Mouse (Mus musculus) midbrain, embryonic 15.5 days (tissue): ENCODE results near the gene Tmtc1. TPM values are rescaled to one million over a fixed set of nuclear protein-coding genes. Genes with fewer than 3 reads are reported as not detected.

Source experiments
- ATAC-seq: fragments of 200-750 bp; cut with Nextera tagmentation; replicated peaks from 2 replicates; pipeline ENCODE4 v1.8.0; 2017; ENCODE audit warnings: moderate TSS enrichment
- H3K27ac ChIP-seq: fragments of 300-500 bp; sonication (generic); 2 replicates; pipeline ENCODE4 v1.5.1; 2015; ENCODE audit warnings: mild to moderate bottlenecking, inconsistent platforms
- H3K27me3 ChIP-seq: fragments of 300-500 bp; sonication (generic); replicated peaks from 2 replicates; pipeline ENCODE4 v1.6.1; 2015; ENCODE audit warnings: inconsistent platforms
- H3K36me3 ChIP-seq: fragments of 300-500 bp; sonication (generic); replicated peaks from 2 replicates; pipeline ENCODE4 v1.6.1; 2015; ENCODE audit warnings: inconsistent platforms
- H3K4me1 ChIP-seq: fragments of 300-500 bp; sonication (generic); 2 replicates; pipeline ENCODE4 v1.6.1; 2015; ENCODE audit warnings: inconsistent platforms
- H3K4me2 ChIP-seq: fragments of 300-500 bp; sonication (generic); 2 replicates; pipeline ENCODE4 v1.6.1; 2015; ENCODE audit warnings: inconsistent platforms, mild to moderate bottlenecking, moderate library complexity
- H3K4me3 ChIP-seq: fragments of 300-500 bp; sonication (generic); 2 replicates; pipeline ENCODE4 v1.5.1; 2015; ENCODE audit warnings: mild to moderate bottlenecking, inconsistent platforms
- H3K9ac ChIP-seq: fragments of 300-500 bp; sonication (generic); 2 replicates; pipeline ENCODE4 v1.6.1; 2015; ENCODE audit warnings: mild to moderate bottlenecking, inconsistent platforms
- H3K9me3 ChIP-seq: fragments of 300-500 bp; sonication (generic); 2 replicates; pipeline ENCODE4 v1.6.1; 2016; ENCODE audit warnings: inconsistent platforms
- whole genome bisulfite sequencing: fragments of 180-500 bp; shearing (Covaris S2); methylation state at CpG from one replicate; pipeline ENCODE4 v1.1.7; 2015; ENCODE audit warnings: mixed read lengths; 5-methylcytosine and 5-hydroxymethylcytosine counted together
- polyA plus RNA-seq: library from polyadenylated mRNA; unstranded; fragments of >200 nt; fragmentation: Nextera tagmentation; extraction: Ambion mirVana; gene quantifications from 2 replicates; pipeline ENCODE4 v1.2.1, GENCODE M21; 2015

The Tmtc1 gene
- polyA plus RNA-seq, 1 experiment from 2014 or later, result 2.3 TPM

DNA sequence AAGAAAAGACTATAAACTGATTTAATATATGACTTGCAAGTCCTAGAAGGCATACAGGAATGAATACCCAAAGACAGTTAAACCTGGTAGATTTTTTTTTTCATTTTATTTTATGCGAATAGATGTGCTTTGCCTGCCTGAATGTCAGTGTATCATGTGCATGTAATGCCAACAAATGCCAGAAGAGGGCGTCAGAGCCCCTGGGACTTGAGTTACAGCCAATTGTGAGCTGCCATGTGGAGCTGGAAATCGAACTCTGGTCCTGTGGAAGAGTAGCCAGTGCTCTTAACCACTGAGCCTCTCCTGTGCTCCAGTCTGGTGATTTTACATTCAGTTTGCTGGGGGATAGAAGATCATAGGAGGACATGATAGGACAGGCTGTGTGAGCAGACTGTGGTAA lies 4.0 kb upstream of the Tmtc1 start:
- Histone ChIP-seq H3K9ac (no peak overlapping the region), H3K4me2 (no peak overlapping the region), H3K4me3 (no peak overlapping the region), H3K36me3 (no peaks in the 10 kb centered on the region), H3K4me1 (peaks cover 12% of the 10 kb centered on the region), H3K9me3 (no peaks in the 10 kb centered on the region), H3K27ac (no peak overlapping the region), H3K27me3 (no peaks in the 10 kb centered on the region; the same call in 1 of the 2 replicates)
- ATAC-seq, result no peak
- WGBS, result 65% methylated on average over 3 of the region's 3 CpGs

DNA sequence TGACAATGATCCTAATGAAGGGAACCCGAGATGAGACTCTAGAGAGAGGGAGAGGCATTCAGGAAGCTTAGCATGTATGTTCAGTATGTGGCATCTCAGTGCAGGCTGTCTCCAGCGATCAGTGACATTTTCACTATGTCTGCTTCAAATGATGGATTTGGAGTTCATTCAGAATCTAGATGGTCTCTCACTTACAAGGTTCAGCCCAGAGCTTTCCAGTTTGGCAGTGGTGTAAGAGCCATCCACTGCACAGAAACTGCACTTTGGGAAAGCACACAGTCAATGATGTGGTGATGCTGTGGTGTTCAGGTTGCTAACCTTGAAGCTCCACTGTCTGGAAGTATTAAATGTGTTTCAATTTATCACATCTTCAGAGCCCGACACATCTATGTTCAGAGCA lies 1.9 kb upstream of the Tmtc1 start:
- Histone ChIP-seq H3K9ac (no peak overlapping the region), H3K27ac (no peak overlapping the region), H3K36me3 (no peaks in the 10 kb centered on the region), H3K27me3 (peaks cover 10% of the 10 kb centered on the region; the same call in 1 of the 2 replicates), H3K4me2 (no peak overlapping the region), H3K4me1 (peaks cover 30% of the 10 kb centered on the region), H3K9me3 (no peaks in the 10 kb centered on the region), H3K4me3 (no peak overlapping the region)
- no peak for ATAC-seq
- WGBS, result 62% methylated on average over 3 of the region's 3 CpGs

DNA sequence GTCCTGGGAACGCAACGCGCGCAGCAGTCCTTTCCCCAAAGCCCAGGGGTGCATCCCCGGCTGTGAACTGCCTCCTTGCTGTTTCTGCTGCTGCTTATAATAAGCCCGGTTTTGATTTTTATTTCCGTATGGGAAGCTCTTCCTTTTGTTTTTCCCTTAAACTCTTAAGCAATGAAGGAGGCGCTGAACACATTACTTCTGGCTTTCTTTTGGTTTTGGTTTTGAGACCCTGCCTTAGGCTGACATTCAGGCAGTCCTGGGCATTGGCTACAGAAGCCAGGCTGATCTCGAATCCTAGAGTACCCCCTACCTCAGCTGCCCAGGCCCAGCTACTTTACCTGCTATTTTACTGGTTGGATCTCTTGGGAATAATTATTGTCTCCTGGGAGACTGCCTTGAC lies 607 bp upstream of the Tmtc1 start:
- Histone ChIP-seq H3K9ac (peak overlapping the region; percentile 62), H3K36me3 (no peaks in the 10 kb centered on the region), H3K9me3 (no peaks in the 10 kb centered on the region), H3K27ac (peak overlapping the region; percentile 76; the same call in 1 of the 2 replicates), H3K4me3 (peak overlapping the region; percentile 76), H3K4me2 (peak overlapping the region; percentile 83), H3K27me3 (peaks cover 17% of the 10 kb centered on the region; the same call in 1 of the 2 replicates), H3K4me1 (peaks cover 30% of the 10 kb centered on the region)
- no peak for ATAC-seq
- WGBS, result 5% methylated on average over 9 of the region's 9 CpGs

DNA sequence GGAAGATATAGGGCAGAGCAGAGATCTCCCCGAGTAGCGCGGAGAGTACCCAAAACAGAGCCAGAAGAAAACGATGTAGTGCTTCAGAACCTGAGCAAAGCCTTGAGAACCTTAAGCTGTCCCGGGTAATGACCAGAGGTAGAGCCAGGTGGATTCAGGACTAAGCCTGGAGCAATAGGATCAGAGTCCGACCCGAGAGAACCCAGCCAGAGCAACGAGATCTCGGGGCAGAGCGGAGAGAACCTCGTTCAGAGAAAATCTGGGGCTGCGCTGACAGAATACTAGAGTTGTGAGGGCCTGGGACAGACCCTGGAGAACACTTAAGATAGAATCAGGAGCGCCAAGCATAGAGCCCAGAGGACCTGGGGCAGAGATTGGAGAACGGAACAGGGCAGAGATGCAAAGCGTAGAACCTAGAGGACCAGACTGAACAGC lies 881 bp downstream of the Tmtc1 start:
- Histone ChIP-seq H3K9ac (peak overlapping the region; percentile 62), H3K4me2 (peak overlapping the region; percentile 83), H3K27me3 (peaks cover 17% of the 10 kb centered on the region; the same call in 1 of the 2 replicates), H3K4me1 (peaks cover 30% of the 10 kb centered on the region), H3K27ac (peak overlapping the region; percentile 30; the same call in 1 of the 2 replicates), H3K9me3 (no peaks in the 10 kb centered on the region), H3K4me3 (peak overlapping the region; percentile 76), H3K36me3 (no peaks in the 10 kb centered on the region)
- 3% methylated on average over 15 of the region's 15 CpGs for WGBS
- ATAC-seq, result peak; percentile 15; the same call in 1 of the 2 replicates

DNA sequence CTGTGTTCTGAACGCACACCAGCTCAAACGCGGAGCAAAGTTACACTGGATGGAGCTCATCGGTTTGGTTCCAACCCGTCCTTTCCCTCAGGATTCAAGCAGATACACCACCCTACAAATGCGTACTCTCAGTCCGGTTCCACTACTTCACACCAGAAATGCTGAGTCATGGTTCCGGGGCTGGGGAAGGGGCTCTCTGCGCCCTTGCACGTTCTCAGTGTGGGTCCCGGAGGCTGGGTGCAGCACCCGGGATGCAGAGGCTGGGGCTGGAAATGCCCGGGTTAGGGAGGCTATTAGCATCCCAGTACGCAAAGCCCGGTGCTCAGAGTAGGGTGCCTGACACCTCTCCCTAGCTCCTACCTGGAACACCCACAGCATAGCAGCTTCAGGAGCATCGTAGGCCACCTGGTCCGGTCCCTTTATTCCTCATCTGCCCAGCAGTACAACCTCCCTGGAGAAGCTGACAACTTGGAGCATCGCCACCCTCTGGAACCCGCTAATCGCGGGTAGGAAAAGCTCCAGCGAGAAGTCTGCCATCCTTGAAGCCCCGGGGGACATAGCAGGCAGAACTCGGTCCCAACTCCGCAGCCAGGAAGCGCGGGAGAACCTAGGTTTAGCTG lies 1.4 kb downstream of the Tmtc1 start:
- peaks cover 30% of the 10 kb centered on the region for H3K4me1 ChIP-seq
- peak overlapping the region; percentile 62 for H3K9ac ChIP-seq
- H3K4me3 ChIP-seq, result peak overlapping the region; percentile 76
- peak overlapping the region; percentile 83 for H3K4me2 ChIP-seq
- H3K27me3 ChIP-seq, result peaks cover 17% of the 10 kb centered on the region; the same call in 1 of the 2 replicates
- ATAC-seq, result 0 out of 2 replicates have a peak, but pooled peaks have one; percentile 6
- WGBS, result under 1% methylated on average over 27 of the region's 27 CpGs
- H3K27ac ChIP-seq, result peak overlapping the region; percentile 30; the same call in 1 of the 2 replicates
- no peaks in the 10 kb centered on the region for H3K9me3 ChIP-seq
- no peaks in the 10 kb centered on the region for H3K36me3 ChIP-seq

DNA sequence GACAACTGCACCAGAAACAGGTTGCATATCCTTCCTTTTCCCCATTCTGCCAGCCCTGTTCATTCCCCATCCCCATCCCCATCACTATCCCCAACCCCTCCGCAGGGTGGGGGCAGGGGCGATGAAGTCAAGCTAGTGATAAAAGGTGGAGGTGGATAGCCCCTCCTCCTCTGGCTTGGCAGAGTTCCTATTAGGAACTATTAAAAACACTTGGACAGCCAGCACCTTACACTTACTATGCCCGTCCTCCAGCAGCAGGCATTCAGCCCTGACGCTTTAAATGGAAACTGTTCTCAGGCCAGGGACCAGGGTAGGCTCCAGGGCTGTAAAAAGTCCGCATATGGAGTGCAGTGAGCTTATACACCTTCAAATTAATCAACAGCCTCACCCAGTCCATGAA lies 2.3 kb downstream of the Tmtc1 start:
- H3K4me3 ChIP-seq, result peak overlapping the region; percentile 76
- 7% methylated on average over 5 of the region's 5 CpGs for WGBS
- H3K4me1 ChIP-seq, result peaks cover 30% of the 10 kb centered on the region
- H3K27ac ChIP-seq, result no peak overlapping the region
- H3K9ac ChIP-seq, result no peak overlapping the region
- peak overlapping the region; percentile 83 for H3K4me2 ChIP-seq
- H3K36me3 ChIP-seq, result no peaks in the 10 kb centered on the region
- ATAC-seq, result no peak
- H3K27me3 ChIP-seq, result peaks cover 17% of the 10 kb centered on the region; the same call in 1 of the 2 replicates
- no peaks in the 10 kb centered on the region for H3K9me3 ChIP-seq

DNA sequence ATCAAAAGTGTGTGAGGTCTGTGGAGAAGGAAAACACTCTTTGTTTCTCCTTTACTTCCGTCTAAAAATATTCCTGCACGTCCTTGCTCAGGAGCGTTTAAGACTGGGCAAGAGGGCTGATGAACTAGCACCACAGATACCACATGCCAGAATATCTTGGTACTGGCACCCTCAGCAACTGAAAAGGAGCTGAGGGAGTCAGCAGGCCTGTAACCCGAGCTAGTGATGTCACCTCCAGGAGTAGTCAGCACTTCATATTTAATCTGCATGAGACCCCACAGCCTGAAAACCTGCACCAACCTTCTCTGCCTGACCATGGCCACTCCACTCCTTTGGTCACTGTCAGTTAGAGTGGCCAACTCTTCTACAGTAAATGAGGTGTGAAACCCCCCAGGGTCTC lies 5.1 kb downstream of the Tmtc1 start:
- H3K9me3 ChIP-seq, result no peaks in the 10 kb centered on the region
- no peak for ATAC-seq

DNA sequence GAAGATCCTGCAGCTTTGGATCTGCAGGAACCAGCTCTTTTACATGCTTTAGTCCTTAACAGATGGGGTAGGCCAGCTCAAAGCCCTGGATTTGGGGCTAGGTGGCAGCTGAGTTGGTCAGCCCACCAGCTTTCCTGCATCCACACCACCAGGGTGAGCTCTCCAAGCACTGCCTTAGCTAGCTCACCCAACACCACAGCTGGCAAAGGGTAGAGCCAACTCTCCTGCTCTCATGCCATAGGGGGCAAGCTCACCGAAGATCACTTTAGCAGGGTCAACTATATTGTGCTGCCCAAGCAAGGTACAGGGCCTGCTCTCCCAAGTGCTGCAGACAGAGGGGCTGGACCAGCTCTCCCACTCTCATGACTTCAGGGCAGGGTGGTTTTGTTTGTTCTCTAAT lies 6.6 kb downstream of the Tmtc1 start:
- peaks cover 14% of the 10 kb centered on the region; the same call in 1 of the 2 replicates for H3K27me3 ChIP-seq
- H3K9me3 ChIP-seq, result no peaks in the 10 kb centered on the region
- no peak overlapping the region for H3K27ac ChIP-seq
- no peak overlapping the region for H3K4me2 ChIP-seq
- H3K4me1 ChIP-seq, result peaks cover 12% of the 10 kb centered on the region
- no peak overlapping the region for H3K4me3 ChIP-seq
- no peak for ATAC-seq
- WGBS, result 85% methylated on average over 1 of the region's 1 CpGs
- H3K9ac ChIP-seq, result no peak overlapping the region
- H3K36me3 ChIP-seq, result no peaks in the 10 kb centered on the region

More for the DNA sequence above, 5.1 kb downstream of the Tmtc1 start:
- H3K27me3 ChIP-seq, result peaks cover 17% of the 10 kb centered on the region; the same call in 1 of the 2 replicates
- H3K4me1 ChIP-seq, result peaks cover 23% of the 10 kb centered on the region
- 74% methylated on average over 4 of the region's 4 CpGs for WGBS
- no peak overlapping the region for H3K4me3 ChIP-seq
- no peaks in the 10 kb centered on the region for H3K36me3 ChIP-seq
- no peak overlapping the region for H3K27ac ChIP-seq
- H3K4me2 ChIP-seq, result no peak overlapping the region
- no peak overlapping the region for H3K9ac ChIP-seq

DNA sequence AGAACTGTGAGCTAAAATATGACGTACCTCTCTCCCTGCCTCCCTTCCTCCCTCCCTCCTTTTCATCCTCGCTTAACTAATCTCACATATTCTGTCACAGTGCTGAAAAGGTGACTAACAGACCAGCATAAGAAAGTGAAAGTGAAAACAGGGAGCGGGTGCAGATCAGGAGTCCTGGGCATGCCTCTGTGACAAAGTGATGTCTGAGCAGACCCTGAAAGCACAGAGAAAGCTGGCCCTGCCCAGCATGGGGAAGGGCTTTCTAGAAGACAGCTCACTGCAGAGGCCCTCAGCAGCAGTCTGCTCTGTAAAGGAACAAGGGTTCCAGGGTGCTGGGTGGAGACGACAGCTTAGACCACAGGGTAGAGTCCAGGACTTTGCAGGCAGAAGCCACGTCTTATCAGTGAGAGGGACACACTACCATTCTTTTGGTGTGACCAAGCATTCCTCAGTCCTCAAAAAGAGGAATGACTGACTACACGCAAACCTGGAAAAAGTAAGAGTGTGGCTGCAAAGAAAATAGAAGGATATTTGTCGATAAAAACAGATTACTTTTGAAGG lies 7.7 kb downstream of the Tmtc1 start:
- H3K9ac ChIP-seq, result no peak overlapping the region
- 87% methylated on average over 7 of the region's 7 CpGs for WGBS
- no peak overlapping the region for H3K4me3 ChIP-seq
- H3K36me3 ChIP-seq, result no peaks in the 10 kb centered on the region
- ATAC-seq, result no peak
- H3K27me3 ChIP-seq, result 0 out of 2 replicates have a peak, but pooled peaks cover 10% of the 10 kb centered on the region
- H3K27ac ChIP-seq, result no peak overlapping the region
- H3K4me1 ChIP-seq, result peaks cover 2% of the 10 kb centered on the region; the same call in 1 of the 2 replicates
- no peaks in the 10 kb centered on the region for H3K9me3 ChIP-seq
- no peak overlapping the region for H3K4me2 ChIP-seq

DNA sequence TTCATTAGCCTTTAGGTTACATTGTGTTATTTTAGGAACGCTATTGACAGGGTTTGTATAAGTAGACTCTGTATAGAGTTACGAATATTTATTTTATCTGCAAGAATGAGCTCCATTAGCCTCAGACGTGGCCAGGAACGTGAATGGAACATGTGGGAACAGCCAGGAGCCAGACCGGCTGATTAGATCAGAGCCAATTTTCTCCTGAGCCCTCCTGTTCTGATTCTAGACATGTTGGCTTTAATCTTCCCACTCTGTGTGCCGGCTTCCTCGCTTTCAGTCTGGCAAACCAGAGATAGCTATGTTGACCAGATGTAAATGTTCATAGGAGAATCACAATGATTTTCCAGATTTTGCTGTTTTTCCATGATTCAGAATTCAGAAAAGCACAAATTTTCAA lies 22.6 kb downstream of the Tmtc1 start:
- no peaks in the 10 kb centered on the region for H3K4me1 ChIP-seq
- H3K36me3 ChIP-seq, result no peaks in the 10 kb centered on the region
- no peak overlapping the region for H3K4me3 ChIP-seq
- H3K27me3 ChIP-seq, result no peaks in the 10 kb centered on the region
- H3K27ac ChIP-seq, result no peak overlapping the region
- H3K9me3 ChIP-seq, result no peaks in the 10 kb centered on the region
- no peak overlapping the region for H3K9ac ChIP-seq
- ATAC-seq, result no peak
- WGBS, result 55% methylated on average over 7 of the region's 7 CpGs
- no peak overlapping the region for H3K4me2 ChIP-seq

DNA sequence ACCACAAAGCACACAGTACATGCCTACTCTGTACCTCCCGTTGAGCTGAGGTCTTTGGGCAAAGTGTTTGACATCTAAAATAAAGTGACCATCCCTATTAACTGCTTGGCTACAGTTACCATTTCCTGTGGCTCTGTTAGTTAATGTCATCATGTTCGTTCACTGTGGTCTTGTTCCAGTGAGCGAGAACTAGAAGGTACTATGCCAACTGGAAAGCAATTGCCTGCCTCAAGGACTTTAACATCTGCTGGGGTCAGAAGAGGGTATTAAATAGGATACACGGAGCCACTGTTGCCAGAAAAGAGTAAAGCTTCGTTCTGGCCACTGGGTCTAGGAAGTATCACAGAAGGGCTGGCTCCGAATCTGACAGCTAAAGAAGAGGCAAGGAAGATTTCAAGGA lies 23.8 kb downstream of the Tmtc1 start:
- H3K9me3 ChIP-seq, result no peaks in the 10 kb centered on the region
- no peak overlapping the region for H3K4me2 ChIP-seq
- H3K4me3 ChIP-seq, result no peak overlapping the region
- H3K36me3 ChIP-seq, result no peaks in the 10 kb centered on the region
- H3K4me1 ChIP-seq, result no peaks in the 10 kb centered on the region
- no peak for ATAC-seq
- H3K27me3 ChIP-seq, result no peaks in the 10 kb centered on the region
- H3K9ac ChIP-seq, result no peak overlapping the region
- 87% methylated on average over 6 of the region's 6 CpGs for WGBS
- H3K27ac ChIP-seq, result no peak overlapping the region

DNA sequence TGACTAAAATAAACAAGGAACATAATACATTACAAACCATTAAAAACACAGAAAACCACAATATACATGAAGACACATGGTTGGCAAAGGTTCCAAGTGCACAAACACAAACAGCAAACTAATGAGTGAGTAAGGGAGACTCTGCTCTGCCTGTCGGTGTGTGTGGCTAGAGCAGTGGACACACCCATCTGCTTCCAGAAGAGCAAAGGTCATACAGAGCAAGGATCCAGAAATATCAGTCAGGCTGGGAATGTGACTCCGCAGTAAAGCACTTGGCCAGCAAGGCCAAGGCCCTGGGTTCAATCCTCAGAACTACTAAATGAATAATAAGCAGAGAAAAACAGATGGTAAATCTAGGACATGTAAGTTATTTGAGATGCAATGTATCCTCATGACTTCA lies 27.6 kb downstream of the Tmtc1 start:
- Histone ChIP-seq H3K4me3 (no peak overlapping the region), H3K4me1 (no peaks in the 10 kb centered on the region), H3K9me3 (no peaks in the 10 kb centered on the region), H3K27ac (no peak overlapping the region), H3K27me3 (no peaks in the 10 kb centered on the region), H3K36me3 (no peaks in the 10 kb centered on the region), H3K9ac (no peak overlapping the region), H3K4me2 (no peak overlapping the region)
- no peak for ATAC-seq
- 80% methylated on average over 2 of the region's 2 CpGs for WGBS

DNA sequence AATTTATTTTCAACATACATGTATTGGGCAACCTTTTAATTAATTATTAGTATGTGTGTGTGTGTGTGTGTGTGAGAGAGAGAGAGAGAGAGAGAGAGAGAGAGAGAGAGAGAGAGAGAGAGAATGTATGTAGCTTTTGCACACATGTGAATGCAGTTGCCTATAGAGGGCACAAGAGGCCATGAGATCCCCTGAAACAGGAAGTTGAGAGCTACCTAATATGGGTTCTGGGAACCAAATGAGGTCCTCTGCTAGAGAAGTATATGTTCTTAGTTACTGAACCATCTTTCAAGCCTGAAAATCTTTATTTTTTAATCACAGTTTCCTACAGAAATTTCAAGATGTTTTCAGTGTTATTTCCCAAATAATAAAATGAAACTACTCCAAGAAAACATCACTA lies 30.6 kb downstream of the Tmtc1 start:
- no peak overlapping the region for H3K4me2 ChIP-seq

More for the DNA sequence above, 30.6 kb downstream of the Tmtc1 start:
- no peaks in the 10 kb centered on the region for H3K36me3 ChIP-seq
- H3K27me3 ChIP-seq, result no peaks in the 10 kb centered on the region
- H3K27ac ChIP-seq, result no peak overlapping the region
- no peak for ATAC-seq
- no peaks in the 10 kb centered on the region for H3K9me3 ChIP-seq
- H3K4me1 ChIP-seq, result no peaks in the 10 kb centered on the region
- no peak overlapping the region for H3K4me3 ChIP-seq
- no peak overlapping the region for H3K9ac ChIP-seq
